Mouse (Mus musculus) C2C12 (cell line): ENCODE data around the gene Eps8.

Source experiments
- CEBPB ChIP-seq: IDR thresholded peaks from one replicate; pipeline ENCODE4 v1.6.1; 2011; ENCODE audit warnings: low read depth, mild to moderate bottlenecking, control low read depth, moderate library complexity
- CTCF ChIP-seq: IDR thresholded peaks from one replicate; pipeline ENCODE4 v1.5.1; 2011; ENCODE audit not compliant: control insufficient read depth, insufficient read depth, insufficient read length
- FOSL1 ChIP-seq: IDR thresholded peaks from one replicate; pipeline ENCODE4 v1.8.0; 2011; ENCODE audit warnings: mild to moderate bottlenecking, low read length; ENCODE audit not compliant: poor library complexity, insufficient read depth, severe bottlenecking
- MAX ChIP-seq: IDR thresholded peaks from one replicate; pipeline ENCODE4 v1.6.1; 2011; ENCODE audit warnings: mild to moderate bottlenecking, control low read depth
- MYOD1 ChIP-seq: IDR thresholded peaks from one replicate; pipeline ENCODE4 v1.6.1; 2011; ENCODE audit warnings: low read depth; ENCODE audit not compliant: control insufficient read depth, insufficient read length
- USF1 ChIP-seq: IDR thresholded peaks from one replicate; pipeline ENCODE4 v1.6.1; 2011; ENCODE audit warnings: low read depth, mild to moderate bottlenecking, control low read depth, moderate library complexity

GRCm38 (mm10) chr6:137470901-137471598 is 183.6 kb downstream of the Eps8 start:
- no peak for TF ChIP-seq CTCF
- no peak for TF ChIP-seq MAX
- no peak for TF ChIP-seq MYOD1
- TF ChIP-seq CEBPB, result no peak
- TF ChIP-seq USF1, result no peak
- no peak for TF ChIP-seq FOSL1
